Comparison of ENCODE assay signal across 12 mouse cellular contexts in the genomic region with DNA sequence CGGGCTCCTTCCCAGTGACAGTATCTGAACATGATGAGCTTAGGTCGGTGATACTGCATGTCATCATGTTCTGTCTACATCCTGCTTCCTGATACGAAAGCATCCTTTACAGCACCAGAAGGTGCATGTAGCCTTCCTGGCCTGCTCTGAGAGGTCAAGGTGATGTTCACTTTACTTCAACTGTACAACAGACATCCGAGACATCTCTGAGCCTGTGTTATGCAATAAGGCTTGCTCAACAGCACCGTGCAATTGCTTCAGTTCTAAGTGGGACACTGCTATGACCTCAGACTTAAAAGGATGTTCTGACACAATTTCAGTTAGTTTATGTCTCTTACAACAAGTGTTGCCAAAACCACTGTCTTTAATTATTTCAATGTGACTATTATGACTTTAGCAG.
DNase-seq lines count a peak whose midpoint lies in the region; ATAC-seq and TF ChIP-seq lines count a peak whose summit lies in the region.
"Had no signal": no experiment of that assay in that cellular context is flagged by ENCODE, and none has a peak within 500 bp of the region (broad histone marks: within the 10 kb centered on the region; RNA-seq: fewer than 3 reads in every experiment).

No protein-coding gene starts in this region.

- peaks cover 5% of the 10 kb centered on the region; the same call in 1 of the 2 replicates for H3K9me3 ChIP-seq in intestine, embryonic 16.5 days (ENCODE audit: control insufficient read depth, low read length)

- H3K79me3 ChIP-seq in C2C12 (ENCODE audit: low read depth): no peaks in the 10 kb centered on the region

- H3ac ChIP-seq in C2C12 (ENCODE audit: control insufficient read depth, insufficient read length, low read depth): no peak overlapping the region

- no peak overlapping the region for H3K4me3 ChIP-seq in C2C12 (ENCODE audit: insufficient read depth, poor library complexity, severe bottlenecking)
- H3K4me3 ChIP-seq in intestine, embryonic 16.5 days (ENCODE audit: low read length): no peak overlapping the region
- H3K4me3 ChIP-seq: erythroblast, embryonic 14.5 days had no signal

- no peaks in the 10 kb centered on the region for H3K79me2 ChIP-seq in C2C12 (ENCODE audit: control insufficient read depth, insufficient read depth)

- DNase-seq in adrenal gland, adult (ENCODE audit: inconsistent age in 2 of 2, low spot score in 1 of 2): peak; percentile 75 to 94
- DNase-seq in adrenal gland, postnatal 4 days (ENCODE audit: low spot score in 2 of 2): no peak
- DNase-seq in lung, postnatal 25 days (ENCODE audit: low spot score): peak; percentile 73
- no peak for DNase-seq in right cerebral cortex, postnatal 14 days
- no peak for DNase-seq in cerebellum, adult 18-20 months
- DNase-seq: kidney, postnatal 4 days; right cerebral cortex, postnatal 25 days had no signal

- TF ChIP-seq CTCF in C2C12 (IDR thresholded peaks at IDR 0.05; ENCODE audit: control insufficient read depth, insufficient read depth, insufficient read length): no peak

- no peak overlapping the region for H3K27ac ChIP-seq in intestine, embryonic 16.5 days (ENCODE audit: low read length)

- H3K36me3 ChIP-seq in C2C12 (ENCODE audit: control insufficient read depth, insufficient read depth): peaks cover 27% of the 10 kb centered on the region
- peaks cover 13% of the 10 kb centered on the region for H3K36me3 ChIP-seq in intestine, embryonic 16.5 days (ENCODE audit: control insufficient read depth, insufficient read depth, low read length)

- H3K27me3 ChIP-seq in C2C12 (ENCODE audit: control insufficient read depth, insufficient read depth, insufficient read length): no peaks in the 10 kb centered on the region
- H3K27me3 ChIP-seq in intestine, embryonic 16.5 days (replicated peaks; ENCODE audit: control insufficient read depth, insufficient read depth, low read length): no peaks in the 10 kb centered on the region

- H3K4me1 ChIP-seq in intestine, embryonic 16.5 days (ENCODE audit: control insufficient read depth, insufficient read depth, low read length): no peaks in the 10 kb centered on the region

- 87% methylated on average over 5 of the region's 5 CpGs for WGBS in intestine, embryonic 16.5 days

- no peak overlapping the region for H3K9ac ChIP-seq in intestine, embryonic 16.5 days (ENCODE audit: low read depth, low read length)

- peak; percentile 36 for ATAC-seq in common myeloid progenitor, adult 5-6 weeks (replicated peaks; ENCODE audit: low read depth, poor library complexity, severe bottlenecking)
- no peak for ATAC-seq in intestine, embryonic 16.5 days

- no peak overlapping the region for H3K4me2 ChIP-seq in intestine, embryonic 16.5 days (ENCODE audit: low read depth, low read length)
- H3K4me2 ChIP-seq: heart, embryonic 11.5 days had no signal

TF ChIP-seq in C2C12, 6 proteins besides CTCF, POLR2A, EP300 and RAD21:
- TF ChIP-seq MYOD1 (IDR thresholded peaks at IDR 0.05; ENCODE audit: control insufficient read depth, insufficient read length, low read depth) (no peak), CEBPB (IDR thresholded peaks at IDR 0.05; ENCODE audit: low read depth) (peak; percentile 86), MYOG (IDR thresholded peaks at IDR 0.05; ENCODE audit: control insufficient read depth, extremely low read depth, insufficient read length) (no peak)

Comparison
In these comparisons a context has a peak if more than half of its experiments do, and no peak if none do; other contexts are left out.
1. DNase-seq: peak in adrenal gland, adult (2 of 2) and lung, postnatal 25 days (single experiment); none in adrenal gland, postnatal 4 days (0 of 2), right cerebral cortex, postnatal 14 days (single experiment) and cerebellum, adult 18-20 months (0 of 2).